Mouse (Mus musculus): ENCODE measurements around the gene Abca8a.
A peak's percentile ranks its signal among the peaks of the same experiment; 100 is the strongest.

Abca8a gene

DNA sequence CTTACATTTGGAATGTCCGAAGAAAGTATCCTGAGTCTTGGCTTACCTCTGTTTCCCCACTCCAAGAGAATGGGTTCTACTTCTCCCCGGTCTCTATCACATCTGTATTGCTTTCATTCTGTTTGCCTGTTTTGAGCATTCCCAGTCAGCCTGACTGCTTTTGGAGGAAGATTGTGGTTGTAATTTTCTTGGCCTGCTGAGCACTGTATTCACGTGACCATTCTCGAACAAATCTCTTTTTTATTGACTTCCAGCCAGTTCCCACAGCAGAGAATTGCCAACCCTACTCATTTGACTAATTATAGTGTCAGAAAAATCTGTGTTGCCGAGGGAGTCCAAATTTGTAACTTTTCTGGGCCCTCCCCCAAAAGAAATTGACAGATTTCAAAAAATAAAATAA lies at the start of gene Abca8a:
Gene Abca8a, minus strand, starts transcription at position 121 of the 400 bp plus-strand sequence.
- DNase-seq (ENCODE audit: low read depth, low spot score), result peak; percentile 61

DNA sequence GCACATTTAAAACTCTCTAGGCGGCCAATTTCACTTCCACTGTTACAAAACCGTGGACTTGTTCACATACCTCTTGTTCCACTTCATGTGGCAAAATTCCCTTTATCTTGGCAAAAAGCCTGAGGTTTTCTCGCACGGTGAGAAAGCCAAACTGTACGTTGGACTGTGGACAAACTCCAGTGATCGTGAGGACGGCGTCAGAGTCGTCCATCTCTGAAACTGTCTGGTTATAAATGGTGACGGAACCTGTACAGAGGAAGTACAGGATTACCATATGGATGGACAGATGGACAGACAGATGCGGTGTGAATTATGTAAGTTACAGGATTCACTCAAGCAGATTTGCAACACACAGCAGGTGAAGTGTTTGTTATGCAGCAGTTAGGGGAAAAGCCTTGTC lies 49.6 kb upstream of the Abca8a start:
- DNase-seq (ENCODE audit: low read depth, low spot score), result no peak

DNA sequence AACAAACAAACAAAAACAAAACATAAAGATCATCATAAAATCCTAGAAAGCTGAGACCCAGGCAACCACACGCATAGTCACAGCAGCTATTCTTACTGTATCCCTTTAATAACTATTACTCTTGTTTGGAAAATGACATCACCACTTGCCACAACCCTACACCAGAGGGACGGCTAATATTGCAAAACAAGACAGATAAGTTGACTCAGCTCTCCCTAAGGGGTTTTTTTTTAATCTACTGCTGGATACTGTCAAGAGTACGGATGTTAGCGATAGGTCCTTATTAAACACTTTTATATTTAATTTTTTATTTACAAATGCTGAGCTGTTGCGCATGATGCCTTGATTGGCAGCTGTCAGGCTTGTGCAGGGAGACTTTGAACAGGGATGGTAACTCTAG lies 35.0 kb upstream of the Abca8a start:
- no peak for DNase-seq (ENCODE audit: low read depth, low spot score)

DNA sequence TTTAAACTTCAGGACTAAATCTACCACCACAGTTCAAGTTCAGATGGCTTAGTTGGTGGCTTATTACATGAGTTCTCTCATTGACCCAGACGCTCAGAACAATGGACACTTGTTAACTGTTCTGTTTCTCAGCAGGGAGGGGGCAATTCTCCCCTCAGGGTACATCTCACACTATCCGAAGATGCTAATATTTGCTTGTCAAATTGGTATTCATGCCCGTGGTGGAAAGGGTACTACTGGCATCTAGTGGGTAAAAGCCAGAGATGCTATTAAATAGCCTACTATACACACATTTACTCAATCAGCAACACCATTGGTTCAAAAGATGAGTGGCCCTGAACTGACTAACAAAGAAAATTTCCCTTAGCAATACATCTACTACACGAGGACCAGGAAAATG lies 15.4 kb upstream of the Abca8a start:
- DNase-seq (ENCODE audit: low read depth, low spot score), result no peak

DNA sequence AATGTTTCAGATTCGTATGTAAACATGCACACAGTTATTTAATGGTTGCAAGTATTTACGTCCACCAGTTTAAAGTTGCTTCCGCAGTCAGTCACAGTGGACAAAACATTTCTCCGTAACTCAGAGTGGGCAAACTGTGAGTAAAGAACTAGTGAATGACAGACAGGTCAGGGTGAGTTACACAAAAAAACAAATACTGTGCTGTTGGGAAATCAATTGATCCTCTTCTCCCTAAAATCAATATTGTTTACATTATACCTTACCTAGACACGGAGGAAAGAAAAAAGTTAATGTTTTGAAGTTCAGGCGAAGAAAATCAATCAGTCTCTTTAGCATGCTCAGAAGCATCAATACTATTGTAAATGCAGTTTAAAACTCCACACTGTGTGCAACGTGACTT lies 5.7 kb upstream of the Abca8a start:
- no peak for DNase-seq (ENCODE audit: low read depth, low spot score)

DNA sequence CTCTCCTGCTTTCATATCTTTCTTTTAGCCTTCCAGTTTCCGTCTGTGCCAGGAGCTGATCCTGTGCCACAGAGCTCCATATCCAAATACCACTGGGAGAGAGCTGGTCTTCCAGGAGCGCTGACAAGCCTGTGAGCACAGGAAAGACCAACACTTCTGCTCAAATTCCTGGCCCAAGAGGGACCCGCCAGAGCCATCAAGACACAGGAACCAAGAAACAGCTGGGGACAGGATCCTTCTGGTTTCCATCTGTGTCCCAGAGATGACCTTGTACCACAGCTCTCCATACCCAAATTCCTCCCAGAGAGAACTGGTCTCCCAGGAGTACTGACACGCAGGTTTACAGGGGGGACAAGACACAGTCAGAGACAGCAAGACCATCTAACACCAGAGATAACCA lies 3.1 kb upstream of the Abca8a start:
- no peak for DNase-seq (ENCODE audit: low read depth, low spot score)

DNA sequence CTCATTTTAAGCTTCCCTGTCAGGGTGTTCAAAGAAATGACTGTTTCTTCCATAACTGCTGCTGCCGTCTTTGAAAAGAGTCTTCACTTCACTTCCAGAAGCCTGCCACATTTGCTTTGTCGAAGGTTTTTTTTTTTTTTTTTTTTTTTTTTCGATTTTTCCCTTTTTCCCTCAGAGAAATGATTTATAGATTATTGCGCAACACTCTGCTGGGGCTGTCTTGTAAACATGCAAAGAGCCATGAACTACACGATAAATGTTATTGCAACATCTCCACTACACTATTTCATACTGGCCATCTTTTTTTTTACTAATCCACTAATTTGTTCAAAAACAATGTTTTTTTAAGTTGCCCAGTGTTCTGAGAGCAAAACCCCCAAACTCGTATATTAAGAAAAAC lies 1.7 kb upstream of the Abca8a start:
- DNase-seq (ENCODE audit: low read depth, low spot score), result no peak

DNA sequence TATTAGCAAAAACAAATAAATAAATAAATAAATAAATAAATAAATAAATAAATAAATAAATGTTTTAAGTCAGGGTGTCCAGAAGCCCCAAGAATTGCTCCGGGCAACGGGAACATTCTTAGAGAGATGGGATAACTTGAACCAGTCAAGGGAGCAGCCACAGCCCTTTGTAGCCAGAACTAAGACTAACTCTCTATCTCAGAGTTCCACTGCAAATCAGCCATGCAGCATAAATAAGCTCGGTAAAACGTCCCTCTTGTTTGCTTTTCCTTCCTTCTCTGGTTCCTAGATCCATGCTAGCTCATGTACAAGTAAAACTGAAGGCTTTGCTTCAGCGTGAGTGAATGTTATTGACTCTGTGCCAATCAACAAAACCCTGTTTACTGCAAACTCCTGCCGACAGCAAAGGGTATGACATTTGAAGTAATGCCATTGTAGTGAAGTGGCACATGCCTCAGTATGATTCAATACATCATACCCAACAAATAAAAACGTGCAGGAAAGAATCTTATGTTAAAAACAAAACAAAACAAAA lies 865 bp downstream of the Abca8a start:
- no peak for DNase-seq (ENCODE audit: low read depth, low spot score)

DNA sequence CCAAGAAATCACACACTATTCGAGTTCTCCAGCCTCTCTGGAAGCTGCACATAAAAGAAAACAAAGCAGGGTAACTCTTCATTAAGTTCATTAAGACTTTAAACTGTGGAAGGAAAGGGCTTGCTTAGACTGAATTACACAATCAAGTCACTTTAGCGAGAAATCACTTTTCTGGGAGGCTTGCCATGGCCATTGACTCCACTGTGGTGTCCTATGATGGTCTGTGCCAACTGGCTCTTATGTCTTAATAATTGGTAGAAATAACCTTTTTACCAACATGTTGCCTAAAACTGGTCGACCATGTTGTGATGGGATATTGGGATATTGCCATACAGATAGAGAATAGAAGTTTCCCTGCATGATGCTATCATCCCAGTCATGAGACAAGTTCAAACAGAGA lies 1.5 kb downstream of the Abca8a start:
- no peak for DNase-seq (ENCODE audit: low read depth, low spot score)

DNA sequence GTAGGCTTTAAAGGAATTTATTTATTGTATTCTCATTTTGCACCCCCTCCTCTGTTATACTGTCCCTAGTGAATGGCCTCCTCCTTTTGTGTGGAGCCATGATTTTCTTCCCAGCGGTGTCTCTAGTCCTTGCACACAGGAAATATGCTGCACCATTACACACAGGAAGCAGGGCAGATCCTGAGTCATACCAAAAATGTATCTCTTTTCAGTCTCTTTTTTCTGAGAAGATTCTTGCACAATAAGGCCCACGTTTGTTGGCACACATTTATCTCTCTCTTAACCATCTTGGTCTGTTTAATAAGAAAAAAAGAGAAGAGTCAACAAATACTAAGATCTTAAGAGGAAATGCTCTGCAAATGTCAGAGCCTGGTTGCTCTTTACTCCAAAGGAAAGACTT lies 4.5 kb downstream of the Abca8a start:
- DNase-seq (ENCODE audit: low read depth, low spot score), result no peak

DNA sequence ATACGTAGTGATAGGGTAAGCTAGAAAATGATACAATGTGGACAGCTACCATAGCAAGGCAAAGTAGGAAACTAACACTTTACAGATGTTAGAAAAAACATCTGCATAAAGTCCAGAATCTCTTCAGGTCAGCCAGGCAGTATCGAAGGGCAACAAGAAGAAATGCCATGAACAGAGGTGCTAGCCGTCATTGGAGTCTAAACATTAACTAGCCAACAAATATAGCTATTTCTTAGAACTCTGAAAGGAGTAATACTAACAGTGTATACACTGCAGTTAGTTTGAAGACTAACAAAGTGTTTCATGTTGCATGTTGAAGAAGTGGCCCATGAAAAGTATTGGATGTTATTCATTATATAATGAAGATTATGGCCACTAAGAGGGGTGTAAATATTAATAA lies 23.6 kb downstream of the Abca8a start:
- DNase-seq (ENCODE audit: low read depth, low spot score), result no peak

DNA sequence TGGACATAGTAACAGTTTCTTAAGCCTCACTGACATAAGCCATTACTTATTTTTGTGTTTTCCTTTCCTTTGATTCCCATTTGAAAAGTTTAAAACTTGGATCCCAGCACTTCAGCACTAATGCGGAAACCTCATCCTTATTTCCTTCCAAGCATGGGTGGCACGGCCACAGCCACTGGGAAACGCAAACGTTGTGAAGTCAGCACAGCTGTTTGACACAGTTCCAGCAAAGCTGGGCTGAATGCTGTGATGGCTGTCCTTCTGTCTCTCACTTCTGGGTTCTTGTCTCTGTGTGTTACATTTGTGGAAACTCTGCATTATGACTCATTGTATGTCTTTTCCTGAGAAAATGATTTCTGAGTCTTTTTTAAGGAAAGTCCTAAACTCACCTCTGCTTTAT lies 34.7 kb downstream of the Abca8a start:
- DNase-seq (ENCODE audit: low read depth, low spot score), result no peak

DNA sequence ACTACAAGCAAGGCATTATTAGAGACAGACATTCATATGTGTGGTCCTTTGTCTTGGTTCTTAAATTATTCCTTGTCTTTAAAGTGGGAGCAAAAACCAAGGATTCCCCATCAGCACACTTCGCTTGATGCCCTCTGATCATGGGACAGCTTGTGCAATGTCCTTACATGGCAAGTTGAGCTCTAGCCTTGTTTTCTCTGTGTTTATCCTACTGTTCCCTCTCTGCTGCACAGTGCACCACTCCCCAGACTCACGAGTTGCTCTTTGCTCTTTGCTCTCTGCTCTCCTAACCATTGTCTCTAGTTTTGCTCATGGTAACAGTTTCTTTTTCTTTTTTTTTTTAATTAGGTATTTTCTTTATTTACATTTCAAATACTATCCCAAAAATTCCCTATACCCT lies 35.7 kb downstream of the Abca8a start:
- no peak for DNase-seq (ENCODE audit: low read depth, low spot score)

DNA sequence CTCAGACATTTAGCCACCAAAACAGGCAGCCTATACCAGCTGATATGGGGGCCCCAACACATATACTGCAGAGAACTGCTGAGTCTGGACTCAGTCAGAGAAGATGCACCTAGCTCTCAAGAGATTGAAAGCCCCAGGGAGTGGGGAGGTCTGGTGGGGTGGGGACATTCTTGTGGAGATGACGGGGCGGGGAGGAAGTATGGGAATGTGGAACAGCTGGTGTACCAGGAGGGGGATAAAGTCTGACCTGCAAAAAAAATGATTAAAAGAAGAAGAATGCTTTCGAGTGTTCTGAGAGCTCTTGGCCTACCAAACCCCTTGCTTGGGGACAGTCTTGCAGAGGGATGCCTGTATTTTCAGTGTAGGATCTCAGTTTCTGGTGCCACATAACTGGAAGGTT lies 42.1 kb downstream of the Abca8a start:
- no peak for DNase-seq (ENCODE audit: low read depth, low spot score)

DNA sequence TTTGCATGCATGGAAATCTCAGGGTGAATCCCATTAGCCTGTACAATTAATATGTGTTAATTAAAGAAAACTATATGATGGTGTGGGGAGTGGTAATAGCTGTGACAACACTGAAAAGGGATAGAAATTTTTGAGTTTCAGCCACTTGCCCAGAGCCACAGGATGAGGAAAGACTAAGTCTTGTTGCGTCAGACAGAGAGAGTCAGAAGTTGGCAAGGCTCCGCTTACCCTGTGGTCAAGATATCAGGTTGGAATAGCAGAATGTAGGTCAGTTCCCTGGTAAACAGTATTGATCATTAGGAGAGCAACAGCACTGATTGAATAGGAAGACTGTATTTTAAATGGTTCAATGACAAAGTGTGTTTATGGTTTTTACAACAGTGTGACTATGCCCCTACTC lies 58.0 kb downstream of the Abca8a start:
- DNase-seq (ENCODE audit: low read depth, low spot score), result no peak

DNA sequence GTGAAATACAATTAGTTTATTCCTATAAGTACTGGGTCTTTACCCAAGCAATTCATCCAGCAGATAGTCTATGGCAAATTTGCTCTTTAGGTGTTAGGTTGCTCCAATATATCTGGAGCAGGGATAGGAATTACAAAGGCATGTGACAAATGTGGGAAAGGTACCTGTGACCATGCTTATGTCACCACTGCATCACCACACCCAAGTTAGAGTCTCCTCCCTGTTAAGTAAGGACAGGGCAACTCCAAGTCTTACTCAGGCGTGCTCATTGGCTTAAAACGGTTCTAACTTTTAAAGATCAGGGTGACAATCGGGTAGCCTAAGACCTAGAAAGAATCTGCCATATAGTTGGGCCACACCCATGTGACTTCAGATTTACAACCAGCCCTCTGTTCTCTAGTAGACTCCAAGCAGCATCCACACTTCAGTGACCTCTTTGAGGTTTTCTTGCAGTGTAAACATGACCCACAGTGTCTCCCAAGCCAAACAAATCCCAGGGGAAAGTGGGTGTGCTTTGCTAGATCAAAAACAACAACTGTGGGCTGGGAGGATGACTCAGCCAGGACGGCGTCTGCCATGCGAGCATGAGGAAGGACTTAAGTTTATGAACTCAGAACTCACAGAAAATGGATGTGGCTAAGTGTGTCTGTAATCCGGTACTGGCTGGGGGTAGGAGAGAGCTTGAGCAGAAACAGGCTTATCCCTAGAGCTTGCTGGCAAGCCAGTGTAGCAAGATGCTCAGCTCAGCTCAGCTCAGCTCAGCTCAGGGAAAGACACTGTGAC lies 66.7 kb downstream of the Abca8a start:
- no peak for DNase-seq (ENCODE audit: low read depth, low spot score)

DNA sequence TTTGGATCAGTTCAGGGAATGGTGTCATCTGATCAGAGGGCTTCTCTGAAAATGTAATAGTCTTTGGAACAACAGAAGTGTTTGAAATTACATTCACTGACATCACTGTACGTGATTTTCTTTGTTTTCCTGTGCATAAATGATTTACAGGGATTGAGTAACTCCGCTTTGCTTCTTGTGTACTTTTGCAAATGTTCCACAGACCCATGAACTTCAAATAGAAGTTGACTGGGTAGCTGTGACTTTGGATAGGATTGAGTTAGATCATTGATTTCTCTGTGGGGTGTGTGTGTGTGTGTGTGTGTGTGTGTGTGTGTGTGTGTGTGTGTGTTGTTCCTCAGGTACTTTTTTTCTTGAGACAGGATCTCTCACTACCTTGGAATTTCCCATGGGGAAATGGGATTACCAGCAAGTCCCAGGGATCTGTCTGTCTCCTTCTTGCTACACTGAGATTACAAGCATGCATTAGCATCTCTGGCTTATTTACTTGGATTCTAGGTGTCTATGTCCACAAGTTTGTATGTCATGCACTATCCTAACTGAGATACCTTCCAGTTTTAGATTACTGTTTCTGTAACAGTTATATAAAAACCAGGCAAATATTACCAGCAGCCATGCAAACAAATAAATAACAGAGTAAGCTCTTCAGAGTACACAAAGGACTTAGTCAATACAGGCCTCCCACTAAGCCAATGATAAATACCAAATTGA lies 84.8 kb downstream of the Abca8a start:
- no peak for DNase-seq (ENCODE audit: low read depth, low spot score)

DNA sequence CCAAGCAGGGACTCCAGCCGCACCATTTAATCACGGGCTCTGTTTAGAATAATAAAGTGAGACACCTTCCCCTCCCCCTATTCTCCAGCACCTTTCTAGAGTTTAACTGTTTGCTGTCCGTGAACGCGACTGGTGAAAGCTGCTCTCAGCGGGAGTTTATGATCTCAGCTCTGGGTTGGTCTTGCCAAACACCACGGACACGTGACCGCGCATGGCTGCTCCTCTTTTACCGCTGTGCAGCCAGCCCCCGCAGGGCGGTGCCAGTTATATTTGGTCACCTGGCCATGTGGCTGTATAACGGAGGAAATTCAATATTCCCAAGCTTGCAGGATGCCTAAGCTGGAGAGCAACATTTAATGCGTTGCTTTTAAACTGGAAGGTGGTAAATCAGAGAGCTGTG lies 100.2 kb downstream of the Abca8a start, which contains the start of gene Abca8b:
Gene Abca8b, minus strand, starts transcription at position 222 of the 400 bp plus-strand sequence.
- peak; percentile 69 for DNase-seq (ENCODE audit: low read depth, low spot score)

DNA sequence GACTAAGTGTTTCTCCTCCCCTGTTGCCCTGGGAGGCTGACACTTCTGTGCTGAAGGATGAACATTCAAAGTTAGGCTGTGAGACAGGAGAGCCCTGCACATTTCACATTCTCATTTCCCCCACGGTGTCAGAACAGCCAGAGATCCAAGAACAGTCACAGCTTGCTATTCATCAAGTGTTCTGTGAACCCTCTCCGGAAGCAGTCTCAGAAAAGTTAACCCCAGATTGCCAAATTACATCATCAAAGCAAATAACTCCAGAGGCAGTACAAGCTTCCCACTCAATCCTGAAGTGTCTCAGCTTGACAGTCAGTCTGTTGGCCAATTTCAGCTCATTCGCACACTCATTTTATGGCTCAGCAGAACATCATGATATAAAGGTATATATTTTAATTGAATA lies 100.8 kb downstream of the Abca8a start:
- peak; percentile 20 for DNase-seq (ENCODE audit: low read depth, low spot score)

DNA sequence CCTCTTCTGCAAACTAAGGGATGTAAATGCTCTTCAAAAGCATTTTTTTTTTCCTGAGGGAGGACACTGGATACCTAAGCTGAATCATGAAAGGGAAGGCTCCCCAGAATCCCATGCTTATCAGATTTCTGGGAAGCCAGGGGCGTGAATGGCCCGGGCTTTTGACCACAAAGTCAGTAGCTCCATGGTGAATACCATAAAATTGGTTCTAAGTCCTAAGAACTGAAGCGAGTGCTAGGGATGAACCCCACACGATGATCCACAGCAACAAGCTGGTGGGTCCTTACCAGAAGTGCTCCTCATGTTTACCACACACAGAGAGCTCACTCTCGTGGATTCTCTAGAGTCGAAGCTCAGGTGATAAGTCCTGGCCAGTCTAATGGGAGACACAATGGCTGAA lies 101.8 kb downstream of the Abca8a start:
- DNase-seq (ENCODE audit: low read depth, low spot score), result no peak

DNA sequence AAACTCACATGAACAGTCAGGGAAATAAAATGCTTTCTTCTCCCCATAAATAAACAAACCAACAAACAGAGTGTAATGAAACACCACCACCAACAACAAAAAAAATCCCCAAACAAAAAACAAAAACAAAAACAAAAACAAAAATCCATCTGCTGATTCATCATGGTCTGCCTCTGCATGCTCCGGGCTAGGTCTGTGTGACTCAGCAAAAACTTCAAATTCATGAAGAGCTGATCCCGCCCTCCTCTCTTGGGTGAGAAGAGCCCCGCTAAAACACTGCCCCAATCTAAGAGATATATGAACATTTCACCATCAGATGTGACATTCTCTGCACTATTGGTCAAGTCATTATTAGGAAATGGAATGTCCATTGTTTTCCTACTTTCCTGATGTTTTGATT lies 104.5 kb downstream of the Abca8a start:
- DNase-seq (ENCODE audit: low read depth, low spot score), result no peak

DNA sequence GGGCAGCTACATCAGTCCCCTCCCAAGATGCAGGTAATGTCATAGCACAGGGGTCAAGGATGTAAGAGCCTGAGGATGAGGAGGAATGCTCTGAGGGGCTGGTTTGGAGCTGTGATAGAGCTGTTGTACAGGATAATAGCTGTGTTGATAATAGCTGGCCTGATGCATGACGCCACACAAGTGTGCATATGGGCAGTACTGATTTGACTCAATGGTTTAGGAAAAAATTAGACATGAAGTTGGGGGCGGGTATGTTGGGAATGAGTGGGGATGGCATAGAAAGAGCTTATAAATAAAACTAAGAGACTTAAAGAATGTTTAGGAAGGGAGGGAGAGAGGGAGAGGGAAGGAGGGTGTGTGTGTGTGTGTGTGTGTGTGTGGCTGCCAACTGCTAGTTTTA lies 105.5 kb downstream of the Abca8a start:
- DNase-seq (ENCODE audit: low read depth, low spot score), result no peak

DNA sequence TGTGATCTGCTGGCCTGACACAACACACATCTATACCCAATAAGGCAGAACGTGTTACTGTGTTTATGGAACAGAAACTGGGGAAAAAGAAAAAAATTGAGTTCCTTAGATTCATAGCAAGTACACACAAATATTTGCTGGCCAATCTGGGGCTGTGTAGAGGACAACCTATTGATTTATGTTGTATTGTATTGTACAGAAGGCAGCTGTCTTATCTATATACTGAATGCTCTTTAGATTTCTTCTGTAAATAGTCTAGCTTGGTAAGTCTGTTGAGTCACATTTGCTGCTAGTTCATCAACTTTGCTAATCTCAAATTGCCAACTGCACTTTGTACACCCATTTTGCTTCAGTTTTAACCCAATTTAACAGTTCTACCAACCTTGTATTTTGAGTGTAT lies 107.6 kb downstream of the Abca8a start:
- no peak for DNase-seq (ENCODE audit: low read depth, low spot score)

Data from brain, embryonic 18.5 days (tissue).